Mouse (Mus musculus): Measurements from ENCODE around the gene Primpol. TPM values are rescaled to one million over a fixed set of nuclear protein-coding genes. Genes with fewer than 3 reads are reported as not detected.

Primpol gene
- 1 to 10 TPM; 3.9 to 7.1 (median 5.6) TPM for total RNA-seq (2022)

- DNase-seq (ENCODE audit: low spot score in 2 of 2), result peak; percentile 89 to 90
These were observed at the start of gene Primpol, which contains the start of gene Casp3 for GRCm38 (mm10) chr8:46616879-46617689. Primpol (minus strand) TSS chr8:46617212. Casp3 (plus strand) TSS chr8:46617291.

GRCm38 (mm10) chr8:46655919-46656318, 38.9 kb upstream of the Primpol start:
- no peak for DNase-seq (ENCODE audit: low spot score in 2 of 2)

GRCm38 (mm10) chr8:46651872-46652271, 34.9 kb upstream of the Primpol start:
- DNase-seq (ENCODE audit: low spot score in 2 of 2), result no peak

- no peak for DNase-seq (ENCODE audit: low spot score in 2 of 2)
These were observed 31.4 kb upstream of the Primpol start for GRCm38 (mm10) chr8:46648421-46648820.

- no peak for DNase-seq (ENCODE audit: low spot score in 2 of 2)
These were observed 24.3 kb upstream of the Primpol start for GRCm38 (mm10) chr8:46641272-46641671.

GRCm38 (mm10) chr8:46639852-46640251, 22.8 kb upstream of the Primpol start:
- DNase-seq (ENCODE audit: low spot score in 2 of 2), result no peak

GRCm38 (mm10) chr8:46639010-46639571, 22.1 kb upstream of the Primpol start:
- DNase-seq (ENCODE audit: low spot score in 2 of 2), result peak in 1 of 2 experiments; percentile 15

GRCm38 (mm10) chr8:46630932-46631331, 13.9 kb upstream of the Primpol start:
- DNase-seq (ENCODE audit: low spot score in 2 of 2), result no peak

GRCm38 (mm10) chr8:46630422-46630821, 13.4 kb upstream of the Primpol start:
- DNase-seq (ENCODE audit: low spot score in 2 of 2), result no peak

GRCm38 (mm10) chr8:46628645-46629044, 11.6 kb upstream of the Primpol start:
- no peak for DNase-seq (ENCODE audit: low spot score in 2 of 2)

GRCm38 (mm10) chr8:46627881-46628280, 10.9 kb upstream of the Primpol start:
- no peak for DNase-seq (ENCODE audit: low spot score in 2 of 2)

GRCm38 (mm10) chr8:46626642-46627041, 9.6 kb upstream of the Primpol start:
- no peak for DNase-seq (ENCODE audit: low spot score in 2 of 2)

GRCm38 (mm10) chr8:46625166-46625565, 8.2 kb upstream of the Primpol start:
- no peak for DNase-seq (ENCODE audit: low spot score in 2 of 2)

GRCm38 (mm10) chr8:46622446-46623270, 5.6 kb upstream of the Primpol start:
- no peak for DNase-seq (ENCODE audit: low spot score in 2 of 2)

- DNase-seq (ENCODE audit: low spot score in 2 of 2), result no peak
These were observed 1.8 kb upstream of the Primpol start for GRCm38 (mm10) chr8:46618639-46619320.

- DNase-seq (ENCODE audit: low spot score in 2 of 2), result no peak
These were observed 943 bp upstream of the Primpol start for GRCm38 (mm10) chr8:46617690-46618620.

- DNase-seq (ENCODE audit: low spot score in 2 of 2), result no peak
These were observed 1.1 kb downstream of the Primpol start for GRCm38 (mm10) chr8:46615936-46616335.

- no peak for DNase-seq (ENCODE audit: low spot score in 2 of 2)
These were observed 3.6 kb downstream of the Primpol start for GRCm38 (mm10) chr8:46613377-46613776.

- DNase-seq (ENCODE audit: low spot score in 2 of 2), result peak in 1 of 2 experiments; percentile 18
These were observed 4.1 kb downstream of the Primpol start for GRCm38 (mm10) chr8:46612913-46613312.

- no peak for DNase-seq (ENCODE audit: low spot score in 2 of 2)
These were observed 5.5 kb downstream of the Primpol start for GRCm38 (mm10) chr8:46611557-46611956.
